Mouse (Mus musculus) lung, postnatal 0 days (tissue): Measurements from ENCODE around the gene Man1c1. TPM values are rescaled to one million over a fixed set of nuclear protein-coding genes. Genes with fewer than 3 reads are reported as not detected.
A peak's percentile ranks its signal among the peaks of the same experiment; 100 is the strongest.

ENCODE experiments used
- ATAC-seq: fragments of 200-750 bp; cut with Nextera tagmentation; 2 replicates; pipeline ENCODE4 v1.8.0; 2017; ENCODE audit warnings: moderate library complexity
- DNase-seq: peaks from one replicate; pipeline ENCODE4 v3.0.0-alpha.2; 2016; ENCODE audit warnings: low spot score
- H3K27ac ChIP-seq: fragments of 300-500 bp; sonication (generic); 2 replicates; pipeline ENCODE4 v1.5.1; 2014; ENCODE audit warnings: antibody characterized with exemption, mild to moderate bottlenecking, low read length, mixed read lengths
- H3K27me3 ChIP-seq: fragments of 300-500 bp; sonication (generic); replicated peaks from 2 replicates; pipeline ENCODE4 v1.6.1; 2014; ENCODE audit warnings: low read length, mixed read lengths; ENCODE audit not compliant: insufficient read depth
- H3K36me3 ChIP-seq: fragments of 300-500 bp; sonication (generic); 2 replicates; pipeline ENCODE4 v1.6.1; 2014; ENCODE audit warnings: low read length, mixed read lengths; ENCODE audit not compliant: insufficient read depth
- H3K4me1 ChIP-seq: fragments of 300-500 bp; sonication (generic); 2 replicates; pipeline ENCODE4 v1.6.1; 2014; ENCODE audit warnings: antibody characterized with exemption, low read depth, low read length, mixed read lengths; ENCODE audit not compliant: insufficient read depth
- H3K4me2 ChIP-seq: fragments of 300-500 bp; sonication (generic); replicated peaks from 2 replicates; pipeline ENCODE4 v1.6.1; 2014; ENCODE audit warnings: low read depth, mild to moderate bottlenecking, low read length, moderate library complexity, mixed read lengths
- H3K4me3 ChIP-seq: fragments of 300-500 bp; sonication (generic); 2 replicates; pipeline ENCODE4 v1.5.1; 2014; ENCODE audit warnings: low read depth, low read length
- H3K9ac ChIP-seq: fragments of 300-500 bp; sonication (generic); replicated peaks from 2 replicates; pipeline ENCODE4 v1.6.1; 2014; ENCODE audit warnings: low read depth, mild to moderate bottlenecking
- H3K9me3 ChIP-seq: fragments of 300-500 bp; sonication (generic); 2 replicates; pipeline ENCODE4 v1.6.1; 2016; ENCODE audit warnings: low read length, mixed read lengths
- CTCF ChIP-seq: IDR thresholded peaks from 2 replicates; pipeline ENCODE4 v1.5.1; 2016; ENCODE audit warnings: antibody characterized with exemption, mild to moderate bottlenecking
- EP300 ChIP-seq: IDR thresholded peaks from 2 replicates; pipeline ENCODE4 v1.6.1; 2016; ENCODE audit warnings: antibody characterized with exemption, mild to moderate bottlenecking, control low read depth
- WGBS: fragments of 180-500 bp; shearing (Covaris S2); extraction: QIAGEN DNeasy Blood & Tissue Kit; methylation state at CpG from one replicate; pipeline ENCODE4 v1.1.7; 2014; 5-methylcytosine and 5-hydroxymethylcytosine counted together
- polyA plus RNA-seq: library from polyadenylated mRNA; unstranded; fragments of >200 nt; fragmentation: Nextera tagmentation; extraction: Ambion mirVana; gene quantifications from 2 replicates; pipeline ENCODE4 v1.2.1, GENCODE M21; 2015

Gene Man1c1
- polyA plus RNA-seq, 1 experiment from 2014 or later, result 3.0 TPM

- H3K9me3 ChIP-seq, result no peaks in the 10 kb centered on the region
- DNase-seq (peak; percentile 56), ATAC-seq (peak; percentile 17)
- 24% methylated on average over 10 of the region's 11 CpGs for WGBS
- H3K36me3 ChIP-seq, result no peaks in the 10 kb centered on the region
- TF ChIP-seq CTCF (no peak), EP300 (no peak)
- H3K4me1 ChIP-seq, result peaks cover 7% of the 10 kb centered on the region; the same call in 1 of the 2 replicates
- no peak overlapping the region for H3K4me3 ChIP-seq
- H3K27me3 ChIP-seq, result no peaks in the 10 kb centered on the region
- no peak overlapping the region for H3K4me2 ChIP-seq
- H3K9ac ChIP-seq, result no peak overlapping the region
- H3K27ac ChIP-seq, result no peak overlapping the region
Observed at GRCm38 (mm10) chr4:134591506-134592061, 112.5 kb downstream of the Man1c1 start.

- H3K9me3 ChIP-seq, result no peaks in the 10 kb centered on the region
- 83% methylated on average over 10 of the region's 10 CpGs for WGBS
- no peaks in the 10 kb centered on the region for H3K27me3 ChIP-seq
- no peak overlapping the region for H3K4me2 ChIP-seq
- ATAC-seq, result no peak
- H3K9ac ChIP-seq, result no peak overlapping the region
- no peaks in the 10 kb centered on the region for H3K36me3 ChIP-seq
- TF ChIP-seq EP300 (no peak), CTCF (peak; percentile 56)
- H3K4me1 ChIP-seq, result peaks cover 7% of the 10 kb centered on the region; the same call in 1 of the 2 replicates
- no peak overlapping the region for H3K4me3 ChIP-seq
- DNase-seq, result no peak
- no peak overlapping the region for H3K27ac ChIP-seq
Observed at GRCm38 (mm10) chr4:134590227-134590926, 113.7 kb downstream of the Man1c1 start.

DNA sequence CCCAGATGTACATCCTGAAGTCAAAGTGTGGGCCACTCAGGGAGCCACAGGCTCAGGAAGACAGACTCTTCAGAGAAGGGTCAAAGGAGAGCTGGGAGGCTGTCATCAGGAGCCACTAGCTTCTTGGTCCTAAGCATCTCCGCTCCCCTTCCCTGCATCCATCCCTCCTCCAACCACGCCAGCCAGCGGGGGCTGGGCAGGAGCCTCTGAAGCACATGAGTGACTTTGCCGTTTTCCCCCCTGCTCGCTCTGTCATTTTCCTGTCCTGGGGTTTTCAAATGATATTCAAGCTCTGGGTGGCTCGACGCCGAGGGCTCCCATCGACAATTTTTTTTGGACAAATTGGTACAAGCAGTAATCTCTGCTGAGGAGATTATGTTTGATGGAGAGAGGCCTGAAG lies 114.3 kb downstream of the Man1c1 start:
- no peaks in the 10 kb centered on the region for H3K36me3 ChIP-seq
- peaks cover 7% of the 10 kb centered on the region; the same call in 1 of the 2 replicates for H3K4me1 ChIP-seq
- no peak overlapping the region for H3K4me2 ChIP-seq
- no peak overlapping the region for H3K4me3 ChIP-seq
- DNase-seq, result no peak
- no peak overlapping the region for H3K9ac ChIP-seq
- H3K27ac ChIP-seq, result no peak overlapping the region
- ATAC-seq, result no peak
- TF ChIP-seq EP300, result no peak
- no peak for TF ChIP-seq CTCF
- WGBS, result 86% methylated on average over 9 of the region's 9 CpGs
- H3K9me3 ChIP-seq, result no peaks in the 10 kb centered on the region
- H3K27me3 ChIP-seq, result no peaks in the 10 kb centered on the region

DNA sequence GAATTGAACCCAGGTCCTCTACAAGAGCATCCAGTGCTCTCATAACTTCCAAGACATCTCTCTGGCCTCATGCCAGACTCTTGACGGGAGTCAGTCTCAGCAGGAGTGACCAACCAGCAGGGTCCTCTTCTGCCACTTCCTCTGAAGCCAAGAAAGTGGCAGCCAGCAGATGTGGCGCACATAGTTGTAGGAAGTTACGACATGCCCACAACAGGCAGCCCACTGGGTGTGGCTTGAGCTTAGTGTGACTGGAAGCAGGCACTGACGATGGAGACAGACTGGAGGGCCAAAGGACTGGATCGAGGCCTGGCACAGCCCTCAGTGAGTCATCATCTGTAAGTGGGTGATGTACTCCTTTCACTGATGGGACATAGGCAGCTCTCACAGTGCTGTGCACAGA lies 115.1 kb downstream of the Man1c1 start:
- peaks cover 7% of the 10 kb centered on the region; the same call in 1 of the 2 replicates for H3K4me1 ChIP-seq
- H3K9ac ChIP-seq, result no peak overlapping the region
- TF ChIP-seq EP300, result no peak
- TF ChIP-seq CTCF, result no peak
- H3K9me3 ChIP-seq, result no peaks in the 10 kb centered on the region
- DNase-seq, result peak; percentile 72
- no peak overlapping the region for H3K4me3 ChIP-seq
- WGBS, result 44% methylated on average over 5 of the region's 5 CpGs
- H3K27ac ChIP-seq, result no peak overlapping the region
- H3K27me3 ChIP-seq, result no peaks in the 10 kb centered on the region
- H3K4me2 ChIP-seq, result no peak overlapping the region
- H3K36me3 ChIP-seq, result no peaks in the 10 kb centered on the region
- peak; percentile 73 for ATAC-seq

GRCm38 (mm10) chr4:134588287-134588686 lies 115.8 kb downstream of the Man1c1 start:
- WGBS, result 87% methylated on average over 9 of the region's 9 CpGs
- no peaks in the 10 kb centered on the region for H3K36me3 ChIP-seq
- ATAC-seq, result no peak
- H3K27ac ChIP-seq, result no peak overlapping the region
- DNase-seq, result no peak
- no peak overlapping the region for H3K9ac ChIP-seq
- no peaks in the 10 kb centered on the region for H3K9me3 ChIP-seq
- H3K4me1 ChIP-seq, result peaks cover 7% of the 10 kb centered on the region; the same call in 1 of the 2 replicates
- no peak overlapping the region for H3K4me2 ChIP-seq
- H3K4me3 ChIP-seq, result no peak overlapping the region
- no peaks in the 10 kb centered on the region for H3K27me3 ChIP-seq
- TF ChIP-seq CTCF, result no peak
- TF ChIP-seq EP300, result no peak

GRCm38 (mm10) chr4:134587636-134588197 lies 116.4 kb downstream of the Man1c1 start:
- H3K9me3 ChIP-seq, result no peaks in the 10 kb centered on the region
- 58% methylated on average over 11 of the region's 11 CpGs for WGBS
- ATAC-seq (no peak), DNase-seq (no peak)
- H3K9ac ChIP-seq, result no peak overlapping the region
- H3K4me2 ChIP-seq, result no peak overlapping the region
- H3K4me3 ChIP-seq, result no peak overlapping the region
- H3K27ac ChIP-seq, result no peak overlapping the region
- no peak for TF ChIP-seq CTCF
- no peak for TF ChIP-seq EP300
- no peaks in the 10 kb centered on the region for H3K36me3 ChIP-seq
- H3K4me1 ChIP-seq, result peaks cover 7% of the 10 kb centered on the region; the same call in 1 of the 2 replicates
- no peaks in the 10 kb centered on the region for H3K27me3 ChIP-seq
